Mouse (Mus musculus) intestine, embryonic 14.5 days (tissue): ENCODE measurements around the gene Kcnn3. TPM values are rescaled to one million over a fixed set of nuclear protein-coding genes. Genes with fewer than 3 reads are reported as not detected.

ENCODE experiments used
- ATAC-seq: fragments of 200-750 bp; cut with Nextera tagmentation; replicated peaks from 2 replicates; pipeline ENCODE4 v1.8.0; 2017; ENCODE audit warnings: low read depth, moderate number of reproducible peaks, moderate TSS enrichment, moderate library complexity; ENCODE audit not compliant: low FRiP score, low TSS enrichment
- DNase-seq: peaks from one replicate; pipeline ENCODE4 v3.0.0-alpha.2; 2018; ENCODE audit warnings: low spot score
- H3K27ac ChIP-seq: fragments of 300-500 bp; sonication (generic); 2 replicates; pipeline ENCODE4 v1.5.1; 2014; ENCODE audit warnings: low read depth, mild to moderate bottlenecking, control low read depth
- H3K27me3 ChIP-seq: fragments of 300-500 bp; sonication (generic); replicated peaks from 2 replicates; pipeline ENCODE4 v1.6.1; 2014; ENCODE audit warnings: low read length, control low read depth; ENCODE audit not compliant: control insufficient read depth, insufficient read depth
- H3K36me3 ChIP-seq: fragments of 300-500 bp; sonication (generic); 2 replicates; pipeline ENCODE4 v1.6.1; 2014; ENCODE audit warnings: low read length, control low read depth; ENCODE audit not compliant: control insufficient read depth, insufficient read depth
- H3K4me1 ChIP-seq: fragments of 300-500 bp; sonication (generic); replicated peaks from 2 replicates; pipeline ENCODE4 v1.6.1; 2014; ENCODE audit warnings: low read length, control low read depth, mixed read lengths; ENCODE audit not compliant: control insufficient read depth, insufficient read depth
- H3K4me2 ChIP-seq: fragments of 300-500 bp; sonication (generic); 2 replicates; pipeline ENCODE4 v1.6.1; 2014; ENCODE audit warnings: low read length
- H3K4me3 ChIP-seq: fragments of 300-500 bp; sonication (generic); 2 replicates; pipeline ENCODE4 v1.5.1; 2014; ENCODE audit warnings: low read depth, low read length, control low read depth, mixed read lengths
- H3K9ac ChIP-seq: fragments of 300-500 bp; sonication (generic); 2 replicates; pipeline ENCODE4 v1.6.1; 2014; ENCODE audit warnings: mild to moderate bottlenecking, low read length
- H3K9me3 ChIP-seq: fragments of 300-500 bp; sonication (generic); 2 replicates; pipeline ENCODE4 v1.6.1; 2016; ENCODE audit warnings: low read length, control low read depth; ENCODE audit not compliant: control insufficient read depth
- WGBS: fragments of 180-500 bp; shearing (Covaris S2); extraction: QIAGEN DNeasy Blood & Tissue Kit; methylation state at CpG from one replicate; pipeline ENCODE4 v1.1.7; 2014; 5-methylcytosine and 5-hydroxymethylcytosine counted together
- polyA plus RNA-seq: library from polyadenylated mRNA; unstranded; fragments of >200 nt; fragmentation: Nextera tagmentation; extraction: Ambion mirVana; gene quantifications from 2 replicates; pipeline ENCODE4 v1.2.1, GENCODE M21; 2014

Gene Kcnn3
- polyA plus RNA-seq, 1 experiment from 2014 or later = 5.6 TPM

DNA sequence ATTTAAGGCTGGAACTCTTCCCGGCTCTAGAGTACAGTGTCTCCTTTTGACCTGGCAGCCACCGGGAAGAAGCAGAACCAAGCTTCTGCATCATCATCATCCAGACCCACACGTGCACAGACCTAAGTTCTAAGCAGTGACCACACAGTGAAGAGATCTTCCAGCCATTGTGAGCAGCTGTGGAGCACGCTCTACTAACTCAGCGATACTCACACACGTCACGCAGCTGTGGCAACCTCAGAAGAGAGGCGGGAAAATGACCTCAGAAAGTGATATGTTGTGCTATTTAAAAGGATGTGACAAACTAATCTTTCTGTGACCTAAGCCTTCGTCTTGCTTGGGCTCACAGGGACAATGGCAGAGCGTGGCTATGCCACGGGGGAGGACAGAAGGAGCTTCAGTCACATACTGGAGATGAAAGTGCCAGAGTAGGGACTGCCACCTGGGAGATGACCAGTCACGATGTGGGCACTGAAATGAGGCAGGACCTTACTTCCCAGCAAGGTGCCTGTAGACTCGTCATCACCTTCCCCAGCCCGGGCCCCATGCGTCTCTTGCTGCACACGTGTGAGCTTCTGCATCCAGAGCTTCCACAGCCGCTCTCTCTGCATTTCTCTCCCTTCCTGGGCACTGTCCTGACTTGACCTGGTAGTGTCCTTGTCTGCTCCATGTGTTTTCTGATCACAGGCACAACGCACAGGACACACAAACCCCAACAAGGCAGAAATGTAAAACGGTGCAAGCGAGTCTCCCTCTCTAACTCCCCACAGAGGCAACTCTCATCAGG is 32.9 kb upstream of the Kcnn3 start:
- H3K36me3 ChIP-seq = no peaks in the 10 kb centered on the region
- DNase-seq (no peak), ATAC-seq (no peak)
- H3K9ac ChIP-seq = no peak overlapping the region
- H3K9me3 ChIP-seq = no peaks in the 10 kb centered on the region
- H3K4me1 ChIP-seq = no peaks in the 10 kb centered on the region
- no peak overlapping the region for H3K4me3 ChIP-seq
- H3K27ac ChIP-seq = no peak overlapping the region
- WGBS = 72% methylated on average over 20 of the region's 20 CpGs
- H3K4me2 ChIP-seq = no peak overlapping the region
- no peaks in the 10 kb centered on the region for H3K27me3 ChIP-seq

DNA sequence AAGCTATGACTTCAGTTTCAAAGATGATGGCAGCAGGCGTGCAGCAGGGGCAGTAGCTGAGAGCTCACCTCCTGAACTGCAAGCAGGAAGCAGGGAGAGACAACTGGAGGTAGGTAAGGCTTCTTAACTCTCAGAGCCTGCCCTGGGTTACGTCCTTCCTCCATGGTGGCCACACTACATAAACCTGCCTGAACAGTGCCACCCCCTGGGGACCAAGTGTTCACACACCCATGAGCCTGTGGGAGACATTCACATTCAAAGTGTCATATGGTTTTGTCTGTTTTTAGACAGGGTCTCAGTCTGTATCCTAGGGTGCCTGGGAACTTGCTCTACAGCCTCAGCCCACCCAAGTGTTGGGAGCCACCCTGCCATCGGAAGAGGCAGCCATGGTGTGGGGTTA is 29.2 kb upstream of the Kcnn3 start:
- Histone ChIP-seq H3K27me3 (no peaks in the 10 kb centered on the region), H3K4me1 (0 out of 2 replicates have a peak, but pooled peaks cover 2% of the 10 kb centered on the region), H3K36me3 (no peaks in the 10 kb centered on the region), H3K9ac (no peak overlapping the region), H3K4me2 (no peak overlapping the region), H3K27ac (no peak overlapping the region), H3K9me3 (no peaks in the 10 kb centered on the region; the same call in 1 of the 2 replicates), H3K4me3 (no peak overlapping the region)
- DNase-seq = no peak
- ATAC-seq = no peak
- 89% methylated on average over 3 of the region's 3 CpGs for WGBS

GRCm38 (mm10) chr3:89491559-89491958 is 28.4 kb upstream of the Kcnn3 start:
- Histone ChIP-seq H3K4me1 (0 out of 2 replicates have a peak, but pooled peaks cover 2% of the 10 kb centered on the region), H3K36me3 (no peaks in the 10 kb centered on the region), H3K9ac (no peak overlapping the region), H3K4me3 (no peak overlapping the region), H3K4me2 (no peak overlapping the region), H3K27me3 (no peaks in the 10 kb centered on the region), H3K9me3 (no peaks in the 10 kb centered on the region; the same call in 1 of the 2 replicates), H3K27ac (no peak overlapping the region)
- WGBS = 83% methylated on average over 5 of the region's 5 CpGs
- DNase-seq (no peak), ATAC-seq (no peak)

- H3K27ac ChIP-seq = no peak overlapping the region
- ATAC-seq = no peak
- no peaks in the 10 kb centered on the region; the same call in 1 of the 2 replicates for H3K9me3 ChIP-seq
- no peaks in the 10 kb centered on the region for H3K27me3 ChIP-seq
- no peak overlapping the region for H3K4me2 ChIP-seq
- 0 out of 2 replicates have a peak, but pooled peaks cover 2% of the 10 kb centered on the region for H3K4me1 ChIP-seq
- WGBS = 27% methylated on average over 8 of the region's 8 CpGs
- no peak for DNase-seq
- no peaks in the 10 kb centered on the region for H3K36me3 ChIP-seq
- no peak overlapping the region for H3K9ac ChIP-seq
- no peak overlapping the region for H3K4me3 ChIP-seq
Measured at GRCm38 (mm10) chr3:89492701-89493151, 27.2 kb upstream of the Kcnn3 start.

GRCm38 (mm10) chr3:89494630-89495029 is 25.3 kb upstream of the Kcnn3 start:
- H3K9me3 ChIP-seq = no peaks in the 10 kb centered on the region; the same call in 1 of the 2 replicates
- no peaks in the 10 kb centered on the region for H3K27me3 ChIP-seq
- H3K4me3 ChIP-seq = no peak overlapping the region
- no peaks in the 10 kb centered on the region for H3K36me3 ChIP-seq
- H3K9ac ChIP-seq = no peak overlapping the region
- no peak overlapping the region for H3K4me2 ChIP-seq
- ATAC-seq (no peak), DNase-seq (no peak)
- 86% methylated on average over 5 of the region's 5 CpGs for WGBS
- 0 out of 2 replicates have a peak, but pooled peaks cover 2% of the 10 kb centered on the region for H3K4me1 ChIP-seq
- no peak overlapping the region for H3K27ac ChIP-seq

- 0 out of 2 replicates have a peak, but pooled peaks cover 2% of the 10 kb centered on the region for H3K4me1 ChIP-seq
- no peaks in the 10 kb centered on the region for H3K36me3 ChIP-seq
- no peak overlapping the region for H3K27ac ChIP-seq
- H3K9me3 ChIP-seq = no peaks in the 10 kb centered on the region; the same call in 1 of the 2 replicates
- no peak for ATAC-seq
- no peak overlapping the region for H3K9ac ChIP-seq
- H3K4me3 ChIP-seq = no peak overlapping the region
- H3K4me2 ChIP-seq = no peak overlapping the region
- 60% methylated on average over 3 of the region's 3 CpGs for WGBS
- no peaks in the 10 kb centered on the region for H3K27me3 ChIP-seq
- no peak for DNase-seq
Measured at GRCm38 (mm10) chr3:89496366-89496765, 23.6 kb upstream of the Kcnn3 start.

- H3K4me1 ChIP-seq = no peaks in the 10 kb centered on the region
- 50% methylated on average over 7 of the region's 7 CpGs for WGBS
- no peak overlapping the region for H3K4me2 ChIP-seq
- no peak overlapping the region for H3K4me3 ChIP-seq
- no peaks in the 10 kb centered on the region; the same call in 1 of the 2 replicates for H3K9me3 ChIP-seq
- H3K36me3 ChIP-seq = no peaks in the 10 kb centered on the region
- H3K27ac ChIP-seq = no peak overlapping the region
- ATAC-seq = no peak
- H3K27me3 ChIP-seq = no peaks in the 10 kb centered on the region
- no peak overlapping the region for H3K9ac ChIP-seq
- DNase-seq = no peak
Measured at GRCm38 (mm10) chr3:89499696-89500095, 20.3 kb upstream of the Kcnn3 start.

DNA sequence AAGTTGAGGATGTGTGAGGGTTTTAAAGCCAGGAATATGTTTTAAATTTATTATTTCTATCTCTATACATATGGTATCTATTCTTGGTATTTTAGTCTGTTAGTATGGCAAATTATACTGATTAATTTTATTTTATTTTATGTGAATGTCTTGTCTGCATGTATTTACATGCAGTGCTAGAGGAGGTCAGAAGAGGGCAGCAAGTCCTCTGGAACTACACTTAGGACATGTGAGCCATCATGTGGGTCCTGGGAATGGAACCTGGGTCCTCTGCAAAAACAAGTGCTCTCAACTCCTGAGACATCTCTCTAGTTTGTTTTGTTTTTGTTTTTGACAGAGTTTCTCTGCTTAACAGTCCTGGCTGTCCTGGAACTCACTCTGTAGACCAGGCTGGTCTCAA is 18.5 kb upstream of the Kcnn3 start:
- no peak overlapping the region for H3K27ac ChIP-seq
- ATAC-seq (no peak), DNase-seq (no peak)
- no peaks in the 10 kb centered on the region for H3K27me3 ChIP-seq
- no peaks in the 10 kb centered on the region for H3K9me3 ChIP-seq
- no peak overlapping the region for H3K9ac ChIP-seq
- no peak overlapping the region for H3K4me2 ChIP-seq
- no peaks in the 10 kb centered on the region for H3K4me1 ChIP-seq
- H3K36me3 ChIP-seq = no peaks in the 10 kb centered on the region
- H3K4me3 ChIP-seq = no peak overlapping the region

GRCm38 (mm10) chr3:89502551-89502950 is 17.4 kb upstream of the Kcnn3 start:
- no peaks in the 10 kb centered on the region for H3K36me3 ChIP-seq
- DNase-seq (no peak), ATAC-seq (no peak)
- no peaks in the 10 kb centered on the region for H3K9me3 ChIP-seq
- no peaks in the 10 kb centered on the region for H3K4me1 ChIP-seq
- no peaks in the 10 kb centered on the region for H3K27me3 ChIP-seq
- H3K4me2 ChIP-seq = no peak overlapping the region
- H3K27ac ChIP-seq = no peak overlapping the region
- WGBS = 77% methylated on average over 7 of the region's 7 CpGs
- no peak overlapping the region for H3K4me3 ChIP-seq
- H3K9ac ChIP-seq = no peak overlapping the region
